ENCODE assay signal across 9 mouse cellular contexts in the genomic region with DNA sequence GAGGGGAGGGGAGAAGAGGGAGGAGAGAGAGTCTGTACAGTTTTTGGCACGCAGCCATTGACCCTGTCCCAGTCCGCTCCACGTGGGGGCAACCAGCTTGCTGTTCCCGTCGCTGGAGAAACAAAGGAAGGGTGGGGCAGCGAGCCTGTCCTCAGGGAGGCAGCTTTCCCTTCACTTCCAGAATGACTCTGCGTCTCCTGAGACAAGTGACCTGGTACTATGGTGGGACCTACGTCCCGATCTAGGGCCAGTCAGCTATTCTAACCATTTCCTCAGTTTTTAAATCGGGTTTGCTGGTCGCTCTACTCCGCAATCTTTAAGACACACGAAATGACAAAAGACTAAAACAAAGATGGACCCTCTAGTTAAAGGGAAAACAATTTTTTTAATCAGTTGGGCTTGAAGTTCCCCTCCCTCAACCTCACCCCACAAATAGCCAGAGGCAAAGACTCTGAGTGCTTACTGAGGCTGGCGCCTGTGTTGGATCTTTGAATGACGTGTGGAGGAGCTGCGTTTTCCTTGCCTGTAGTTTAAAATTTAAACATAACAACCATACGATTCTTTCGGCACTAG. TPM values are rescaled to one million over a fixed set of nuclear protein-coding genes. Genes with fewer than 3 reads are reported as not detected.
A peak's percentile ranks its signal among the peaks of the same experiment; 100 is the strongest.
DNase-seq lines count a peak whose midpoint lies in the region; ATAC-seq and TF ChIP-seq lines count a peak whose summit lies in the region.
"Had no signal": no experiment of that assay in that cellular context is flagged by ENCODE, and none has a peak within 500 bp of the region (broad histone marks: within the 10 kb centered on the region; RNA-seq: fewer than 3 reads in every experiment).

No protein-coding gene starts in this region.

- DNase-seq in cerebellum, postnatal 14 days: peak; percentile 64 to 78
- peak; percentile 72 for DNase-seq in gastrocnemius, postnatal 10 days
- peak; percentile 88 for DNase-seq in midbrain, embryonic 14.5 days
- DNase-seq in stomach, postnatal 0 days (ENCODE audit: low spot score): peak; percentile 83

- TF ChIP-seq CTCF in stomach, postnatal 0 days (IDR thresholded peaks at IDR 0.05; ENCODE audit: low read depth): peak; percentile 56

- peaks cover 53% of the 10 kb centered on the region for H3K27me3 ChIP-seq in erythroblast, embryonic 14.5 days (ENCODE audit: control insufficient read depth)
- peaks cover 4% of the 10 kb centered on the region; the same call in 1 of the 2 replicates for H3K27me3 ChIP-seq in hindbrain, embryonic 16.5 days (replicated peaks; ENCODE audit: control insufficient read depth, insufficient read depth, low read length)
- H3K27me3 ChIP-seq in limb, embryonic 15.5 days: peaks cover 19% of the 10 kb centered on the region
- peaks cover 7% of the 10 kb centered on the region; the same call in 1 of the 2 replicates for H3K27me3 ChIP-seq in midbrain, embryonic 14.5 days (ENCODE audit: control insufficient read depth, insufficient read depth, low read length)
- no peaks in the 10 kb centered on the region for H3K27me3 ChIP-seq in stomach, postnatal 0 days (ENCODE audit: control insufficient read depth, insufficient read depth, low read length)

- 4% methylated on average over 18 of the region's 18 CpGs for WGBS in hindbrain, embryonic 16.5 days
- 3% methylated on average over 18 of the region's 18 CpGs for WGBS in limb, embryonic 15.5 days
- 4% methylated on average over 18 of the region's 18 CpGs for WGBS in midbrain, embryonic 14.5 days
- under 1% methylated on average over 18 of the region's 18 CpGs for WGBS in stomach, postnatal 0 days

- H3K9ac ChIP-seq in hindbrain, embryonic 16.5 days (ENCODE audit: low read depth, low read length): peak overlapping the region; percentile 68
- H3K9ac ChIP-seq in limb, embryonic 15.5 days: peak overlapping the region; percentile 29
- peak overlapping the region; percentile 63 for H3K9ac ChIP-seq in midbrain, embryonic 14.5 days (replicated peaks; ENCODE audit: low read length)
- H3K9ac ChIP-seq in stomach, postnatal 0 days (ENCODE audit: low read length): peak overlapping the region; percentile 65

- H3K9me3 ChIP-seq in erythroblast, embryonic 14.5 days (ENCODE audit: control insufficient read depth, low read length): no peaks in the 10 kb centered on the region
- H3K9me3 ChIP-seq in hindbrain, embryonic 16.5 days (ENCODE audit: control insufficient read depth, low read length): no peaks in the 10 kb centered on the region
- H3K9me3 ChIP-seq in limb, embryonic 15.5 days: no peaks in the 10 kb centered on the region
- H3K9me3 ChIP-seq in midbrain, embryonic 14.5 days (ENCODE audit: control insufficient read depth, low read length): no peaks in the 10 kb centered on the region
- no peaks in the 10 kb centered on the region for H3K9me3 ChIP-seq in stomach, postnatal 0 days (ENCODE audit: control insufficient read depth, low read length)

- H3K4me1 ChIP-seq in erythroblast, embryonic 14.5 days (ENCODE audit: control insufficient read depth): peaks cover 4% of the 10 kb centered on the region
- peaks cover 16% of the 10 kb centered on the region for H3K4me1 ChIP-seq in hindbrain, embryonic 16.5 days (ENCODE audit: control insufficient read depth, insufficient read depth, low read depth, low read length)
- H3K4me1 ChIP-seq in limb, embryonic 15.5 days: peaks cover 14% of the 10 kb centered on the region
- H3K4me1 ChIP-seq in midbrain, embryonic 14.5 days (ENCODE audit: control insufficient read depth, insufficient read depth, low read length): peaks cover 18% of the 10 kb centered on the region
- H3K4me1 ChIP-seq in stomach, postnatal 0 days (replicated peaks; ENCODE audit: control insufficient read depth, insufficient read depth): no peaks in the 10 kb centered on the region; the same call in 1 of the 2 replicates

- no peak for TF ChIP-seq EP300 in stomach, postnatal 0 days (optimal IDR thresholded peaks at IDR 0.05)

- H3K27ac ChIP-seq in hindbrain, embryonic 16.5 days (ENCODE audit: low read depth, low read length): peak overlapping the region; percentile 64
- peak overlapping the region; percentile 77 for H3K27ac ChIP-seq in limb, embryonic 15.5 days
- H3K27ac ChIP-seq in midbrain, embryonic 14.5 days (replicated peaks; ENCODE audit: low read depth, low read length): peak overlapping the region; percentile 85
- H3K27ac ChIP-seq in stomach, postnatal 0 days (replicated peaks): peak overlapping the region; percentile 74

- peak overlapping the region; percentile 28 for H3K4me3 ChIP-seq in erythroblast, embryonic 14.5 days (replicated peaks)
- peak overlapping the region; percentile 42 for H3K4me3 ChIP-seq in hindbrain, embryonic 16.5 days (ENCODE audit: low read length)
- H3K4me3 ChIP-seq in limb, embryonic 15.5 days: peak overlapping the region; percentile 43
- H3K4me3 ChIP-seq in midbrain, embryonic 14.5 days (replicated peaks; ENCODE audit: low read depth, low read length): peak overlapping the region; percentile 31
- peak overlapping the region; percentile 36 for H3K4me3 ChIP-seq in stomach, postnatal 0 days (ENCODE audit: low read depth, low read length)

- peak overlapping the region; percentile 80 for H3K4me2 ChIP-seq in hindbrain, embryonic 16.5 days (ENCODE audit: low read length)
- H3K4me2 ChIP-seq in limb, embryonic 15.5 days: peak overlapping the region; percentile 73
- H3K4me2 ChIP-seq in midbrain, embryonic 14.5 days (ENCODE audit: low read length): peak overlapping the region; percentile 66
- peak overlapping the region; percentile 58 for H3K4me2 ChIP-seq in stomach, postnatal 0 days (replicated peaks; ENCODE audit: low read depth)

- H3K36me3 ChIP-seq in erythroblast, embryonic 14.5 days (ENCODE audit: control insufficient read depth): no peaks in the 10 kb centered on the region
- H3K36me3 ChIP-seq in hindbrain, embryonic 16.5 days (ENCODE audit: control insufficient read depth, insufficient read depth, low read length): no peaks in the 10 kb centered on the region
- no peaks in the 10 kb centered on the region for H3K36me3 ChIP-seq in limb, embryonic 15.5 days
- no peaks in the 10 kb centered on the region for H3K36me3 ChIP-seq in midbrain, embryonic 14.5 days (ENCODE audit: control insufficient read depth, insufficient read depth, low read length)
- no peaks in the 10 kb centered on the region for H3K36me3 ChIP-seq in stomach, postnatal 0 days (ENCODE audit: control insufficient read depth, insufficient read depth, low read length)

- ATAC-seq in erythroblast, adult 5-6 weeks (replicated peaks; ENCODE audit: low FRiP score, poor library complexity, severe bottlenecking): no peak
- ATAC-seq in hindbrain, embryonic 16.5 days: peak; percentile 74; the same call in 1 of the 2 replicates
- peak; percentile 67 for ATAC-seq in limb, embryonic 15.5 days (ENCODE audit: insufficient number of reproducible peaks, low FRiP score, low TSS enrichment, low read depth)
- peak; percentile 75 for ATAC-seq in midbrain, embryonic 14.5 days (ENCODE audit: low FRiP score, low TSS enrichment)
- peak; percentile 48 for ATAC-seq in stomach, postnatal 0 days (ENCODE audit: low FRiP score, low TSS enrichment)

RNA-seq across cellular contexts. Expression of gene Shisal2a, which starts 4.6 kb away (rescaled TPM):
- not detected in 2 replicates for polyA plus RNA-seq in erythroblast, embryonic 14.5 days (2012)
- total RNA-seq in erythroblast, adult 5-6 weeks (2015; ENCODE audit: low replicate concordance): not detected in 2 replicates
- total RNA-seq in erythroblast, adult 5-6 weeks (2017; ENCODE audit: low replicate concordance): not detected in 2 replicates
- not detected for total RNA-seq in gastrocnemius, postnatal 10 days (2021)
- 4.5 and 5.7 TPM in 2 replicates for polyA plus RNA-seq in hindbrain, embryonic 16.5 days (2015; fragmentation: Nextera tagmentation; extraction: Ambion mirVana)
- 1.8 and 1.9 TPM in 2 replicates for polyA plus RNA-seq in limb, embryonic 15.5 days (2015; fragmentation: Nextera tagmentation; extraction: Ambion mirVana)
- polyA plus RNA-seq in midbrain, embryonic 14.5 days (2014; fragmentation: Nextera tagmentation; extraction: Ambion mirVana): 4.9 and 6.6 TPM in 2 replicates
- 4.5 and 4.9 TPM in 2 replicates for polyA plus RNA-seq in stomach, postnatal 0 days (2015; fragmentation: Nextera tagmentation; extraction: Ambion mirVana)
- total RNA-seq: left cerebral cortex, adult 18-20 months had no signal

RNA-seq across cellular contexts. Expression of gene Gpx7, which starts 19.0 kb away (rescaled TPM):
- polyA plus RNA-seq in erythroblast, embryonic 14.5 days (2012): not detected in 2 replicates
- not detected in 2 replicates for total RNA-seq in erythroblast, adult 5-6 weeks (2015; ENCODE audit: low replicate concordance)
- not detected in 2 replicates for total RNA-seq in erythroblast, adult 5-6 weeks (2017; ENCODE audit: low replicate concordance)
- 10 to 100 TPM; 20.7 to 29.0 TPM for total RNA-seq in gastrocnemius, postnatal 10 days (2021)
- polyA plus RNA-seq in hindbrain, embryonic 16.5 days (2015; fragmentation: Nextera tagmentation; extraction: Ambion mirVana): 38.6 and 39.1 TPM in 2 replicates
- polyA plus RNA-seq in limb, embryonic 15.5 days (2015; fragmentation: Nextera tagmentation; extraction: Ambion mirVana): 125 and 133 TPM in 2 replicates
- 16.2 and 23.9 TPM in 2 replicates for polyA plus RNA-seq in midbrain, embryonic 14.5 days (2014; fragmentation: Nextera tagmentation; extraction: Ambion mirVana)
- polyA plus RNA-seq in stomach, postnatal 0 days (2015; fragmentation: Nextera tagmentation; extraction: Ambion mirVana): 34.5 and 35.5 TPM in 2 replicates

RNA-seq across cellular contexts. Expression of gene Coa7, which starts 59.8 kb away (rescaled TPM):
- 0.04 and 0.14 TPM in 2 replicates for polyA plus RNA-seq in erythroblast, embryonic 14.5 days (2012)
- total RNA-seq in erythroblast, adult 5-6 weeks (2015; ENCODE audit: low replicate concordance): 0.38 and 14.2 TPM in 2 replicates
- total RNA-seq in erythroblast, adult 5-6 weeks (2017; ENCODE audit: low replicate concordance): 0.51 and 0.70 TPM in 2 replicates
- 10 to 100 TPM; 21.7 to 24.4 TPM for total RNA-seq in gastrocnemius, postnatal 10 days (2021)
- 50.1 and 56.7 TPM in 2 replicates for polyA plus RNA-seq in hindbrain, embryonic 16.5 days (2015; fragmentation: Nextera tagmentation; extraction: Ambion mirVana)
- 38.0 and 40.3 TPM in 2 replicates for polyA plus RNA-seq in limb, embryonic 15.5 days (2015; fragmentation: Nextera tagmentation; extraction: Ambion mirVana)
- polyA plus RNA-seq in midbrain, embryonic 14.5 days (2014; fragmentation: Nextera tagmentation; extraction: Ambion mirVana): 45.7 and 46.4 TPM in 2 replicates
- polyA plus RNA-seq in stomach, postnatal 0 days (2015; fragmentation: Nextera tagmentation; extraction: Ambion mirVana): 59.3 and 62.3 TPM in 2 replicates

Comparison
In these comparisons a context has a peak if more than half of its experiments do, and no peak if none do; other contexts are left out.
1. RNA of gene Gpx7, which starts 19.0 kb away (polyA plus RNA-seq): 125 to 133 TPM in limb, embryonic 15.5 days, 38.6 to 39.1 TPM in hindbrain, embryonic 16.5 days, 34.5 to 35.5 TPM in stomach, postnatal 0 days and 16.2 to 23.9 TPM in midbrain, embryonic 14.5 days; not detected in erythroblast, embryonic 14.5 days; every median in the first group is over 10 times any median in the second.
2. RNA of gene Coa7, which starts 59.8 kb away (polyA plus RNA-seq): 59.3 to 62.3 TPM in stomach, postnatal 0 days, 50.1 to 56.7 TPM in hindbrain, embryonic 16.5 days, 45.7 to 46.4 TPM in midbrain, embryonic 14.5 days and 38.0 to 40.3 TPM in limb, embryonic 15.5 days; 0.04 to 0.14 TPM in erythroblast, embryonic 14.5 days; every median in the first group is over 10 times any median in the second.
3. Peak in every context shown above with its lines, with median percentiles within 50 percentile points of each other: H3K4me3 ChIP-seq, DNase-seq, H3K27ac ChIP-seq, H3K4me2 ChIP-seq and H3K9ac ChIP-seq.